Mouse (Mus musculus): ENCODE results near the gene Wnt3a.

DNA sequence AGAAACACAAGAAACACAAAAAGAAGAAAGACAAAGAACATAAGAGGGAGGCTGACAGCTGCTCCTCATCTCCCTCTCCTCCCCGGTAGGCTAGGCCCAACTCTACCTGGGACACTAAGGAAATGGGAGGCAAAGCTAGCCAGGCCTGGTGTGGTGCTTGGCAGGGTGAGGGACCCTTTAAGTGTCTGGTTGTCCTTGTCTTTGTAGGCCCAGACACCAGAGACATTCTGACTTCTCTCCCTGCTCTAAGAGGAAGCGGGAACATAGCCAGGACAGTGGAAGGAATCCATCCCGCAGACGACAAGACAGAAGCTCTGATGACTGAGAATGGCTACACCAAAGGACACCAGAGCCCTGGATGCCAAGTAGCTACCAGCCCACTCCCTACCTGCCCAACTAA is 80.5 kb downstream of the Wnt3a start:
- TF ChIP-seq CTCF (conservative IDR thresholded peaks at IDR 0.05; ENCODE audit: insufficient read depth, insufficient read length, low read depth, low read length): no peak
- TF ChIP-seq POLR2A (IDR thresholded peaks at IDR 0.05; ENCODE audit: low read depth, low read length): no peak
